Mouse (Mus musculus) limb, embryonic 13.5 days (tissue): ENCODE data around the gene Gpr142. TPM values are rescaled to one million over a fixed set of nuclear protein-coding genes. Genes with fewer than 3 reads are reported as not detected.

Experiments
- ATAC-seq: fragments of 200-750 bp; cut with Nextera tagmentation; 2 replicates; pipeline ENCODE4 v1.8.0; 2017; ENCODE audit warnings: low read depth, moderate number of reproducible peaks, moderate TSS enrichment; ENCODE audit not compliant: low FRiP score
- H3K27ac ChIP-seq: fragments of 300-500 bp; sonication (generic); 2 replicates; pipeline ENCODE4 v1.5.1; 2015; ENCODE audit warnings: inconsistent platforms, mild to moderate bottlenecking, moderate library complexity
- H3K27me3 ChIP-seq: fragments of 300-500 bp; sonication (generic); 2 replicates; pipeline ENCODE4 v1.6.1; 2015; ENCODE audit warnings: mild to moderate bottlenecking, inconsistent platforms
- H3K36me3 ChIP-seq: fragments of 300-500 bp; sonication (generic); 2 replicates; pipeline ENCODE4 v1.6.1; 2015; ENCODE audit warnings: inconsistent platforms, mild to moderate bottlenecking, moderate library complexity
- H3K4me1 ChIP-seq: fragments of 300-500 bp; sonication (generic); 2 replicates; pipeline ENCODE4 v1.6.1; 2015; ENCODE audit warnings: inconsistent platforms
- H3K4me2 ChIP-seq: fragments of 300-500 bp; sonication (generic); replicated peaks from 2 replicates; pipeline ENCODE4 v1.6.1; 2015; ENCODE audit warnings: inconsistent platforms, mild to moderate bottlenecking, moderate library complexity
- H3K4me3 ChIP-seq: fragments of 300-500 bp; sonication (generic); 2 replicates; pipeline ENCODE4 v1.5.1; 2015; ENCODE audit warnings: moderate library complexity, mild to moderate bottlenecking, inconsistent platforms
- H3K9ac ChIP-seq: fragments of 300-500 bp; sonication (generic); 2 replicates; pipeline ENCODE4 v1.6.1; 2015; ENCODE audit warnings: mild to moderate bottlenecking, inconsistent platforms
- H3K9me3 ChIP-seq: fragments of 300-500 bp; sonication (generic); 2 replicates; pipeline ENCODE4 v1.6.1; 2016; ENCODE audit warnings: inconsistent platforms
- WGBS: fragments of 180-500 bp; shearing (Covaris S2); methylation state at CpG from one replicate; pipeline ENCODE4 v1.1.7; 2015; 5-methylcytosine and 5-hydroxymethylcytosine counted together
- polyA plus RNA-seq: library from polyadenylated mRNA; unstranded; fragments of >200 nt; fragmentation: Nextera tagmentation; extraction: Ambion mirVana; gene quantifications from 2 replicates; pipeline ENCODE4 v1.2.1, GENCODE M21; 2015

The Gpr142 gene
- polyA plus RNA-seq, 1 experiment from 2014 or later = not detected

- WGBS = 10% methylated on average over 5 of the region's 5 CpGs
- H3K9ac ChIP-seq = peak overlapping the region; percentile 91
These were observed 51.3 kb downstream of the Gpr142 start for GRCm38 (mm10) chr11:114850066-114850451.

GRCm38 (mm10) chr11:114850452-114851268, 51.9 kb downstream of the Gpr142 start, which contains the start of gene Gprc5c:
Gene Gprc5c, plus strand, starts transcription at chr11:114851152.
- Histone ChIP-seq H3K27me3 (no peaks in the 10 kb centered on the region; the same call in 1 of the 2 replicates), H3K36me3 (0 out of 2 replicates have a peak, but pooled peaks cover 8% of the 10 kb centered on the region), H3K9ac (peak within 1 kb of the TSS; percentile 91), H3K9me3 (no peaks in the 10 kb centered on the region), H3K4me1 (peaks cover 48% of the 10 kb centered on the region), H3K4me3 (peak within 1 kb of the TSS; percentile 82), H3K4me2 (peak within 1 kb of the TSS; percentile 95), H3K27ac (peak within 1 kb of the TSS; percentile 97)
- ATAC-seq = no peak
- under 1% methylated on average over 34 of the region's 43 CpGs for WGBS

More at GRCm38 (mm10) chr11:114850066-114850451, 51.3 kb downstream of the Gpr142 start:
- peaks cover 48% of the 10 kb centered on the region for H3K4me1 ChIP-seq
- no peaks in the 10 kb centered on the region for H3K9me3 ChIP-seq
- H3K4me3 ChIP-seq = peak overlapping the region; percentile 82
- H3K4me2 ChIP-seq = peak overlapping the region; percentile 95
- peak overlapping the region; percentile 97; the same call in 1 of the 2 replicates for H3K27ac ChIP-seq
- no peaks in the 10 kb centered on the region; the same call in 1 of the 2 replicates for H3K27me3 ChIP-seq
- no peak for ATAC-seq
- H3K36me3 ChIP-seq = 0 out of 2 replicates have a peak, but pooled peaks cover 7% of the 10 kb centered on the region

- Histone ChIP-seq H3K27ac (peak overlapping the region; percentile 97), H3K4me1 (peaks cover 48% of the 10 kb centered on the region), H3K4me3 (peak overlapping the region; percentile 82), H3K9me3 (no peaks in the 10 kb centered on the region), H3K27me3 (no peaks in the 10 kb centered on the region; the same call in 1 of the 2 replicates), H3K36me3 (peaks cover 10% of the 10 kb centered on the region; the same call in 1 of the 2 replicates), H3K4me2 (peak overlapping the region; percentile 95), H3K9ac (peak overlapping the region; percentile 91)
- 0% methylated on average over 27 of the region's 27 CpGs for WGBS
- ATAC-seq = 0 out of 2 replicates have a peak, but pooled peaks have one; percentile 6
These were observed 52.5 kb downstream of the Gpr142 start for GRCm38 (mm10) chr11:114851269-114851607.

GRCm38 (mm10) chr11:114851608-114852310, 53.0 kb downstream of the Gpr142 start:
- Histone ChIP-seq H3K9me3 (no peaks in the 10 kb centered on the region), H3K4me1 (peaks cover 44% of the 10 kb centered on the region), H3K36me3 (peaks cover 14% of the 10 kb centered on the region; the same call in 1 of the 2 replicates), H3K4me3 (peak overlapping the region; percentile 82), H3K27me3 (no peaks in the 10 kb centered on the region; the same call in 1 of the 2 replicates), H3K9ac (peak overlapping the region; percentile 91), H3K27ac (peak overlapping the region; percentile 97), H3K4me2 (peak overlapping the region; percentile 95)
- peak; percentile 52 for ATAC-seq
- WGBS = under 1% methylated on average over 65 of the region's 65 CpGs

GRCm38 (mm10) chr11:114852311-114853173, 53.8 kb downstream of the Gpr142 start:
- ATAC-seq = 0 out of 2 replicates have a peak, but pooled peaks have one; percentile 42
- under 1% methylated on average over 40 of the region's 40 CpGs for WGBS

GRCm38 (mm10) chr11:114853174-114853838, 54.6 kb downstream of the Gpr142 start:
- H3K27me3 ChIP-seq = no peaks in the 10 kb centered on the region; the same call in 1 of the 2 replicates
- H3K9ac ChIP-seq = peak overlapping the region; percentile 91
- H3K4me2 ChIP-seq = peak overlapping the region; percentile 95
- H3K9me3 ChIP-seq = no peaks in the 10 kb centered on the region
- no peak for ATAC-seq
- H3K4me3 ChIP-seq = peak overlapping the region; percentile 82
- H3K36me3 ChIP-seq = peaks cover 14% of the 10 kb centered on the region; the same call in 1 of the 2 replicates
- peak overlapping the region; percentile 97 for H3K27ac ChIP-seq
- WGBS = 9% methylated on average over 7 of the region's 7 CpGs
- peaks cover 39% of the 10 kb centered on the region for H3K4me1 ChIP-seq

More at GRCm38 (mm10) chr11:114852311-114853173, 53.8 kb downstream of the Gpr142 start:
- H3K36me3 ChIP-seq = peaks cover 14% of the 10 kb centered on the region; the same call in 1 of the 2 replicates
- H3K27me3 ChIP-seq = no peaks in the 10 kb centered on the region; the same call in 1 of the 2 replicates
- peak overlapping the region; percentile 97 for H3K27ac ChIP-seq
- peak overlapping the region; percentile 82 for H3K4me3 ChIP-seq
- peaks cover 39% of the 10 kb centered on the region for H3K4me1 ChIP-seq
- no peaks in the 10 kb centered on the region for H3K9me3 ChIP-seq
- H3K9ac ChIP-seq = peak overlapping the region; percentile 91
- H3K4me2 ChIP-seq = peak overlapping the region; percentile 95

GRCm38 (mm10) chr11:114854581-114854980, 55.9 kb downstream of the Gpr142 start:
- H3K4me2 ChIP-seq = peak overlapping the region; percentile 16; the same call in 1 of the 2 replicates
- H3K4me3 ChIP-seq = no peak overlapping the region
- WGBS = 78% methylated on average over 6 of the region's 6 CpGs
- peaks cover 14% of the 10 kb centered on the region; the same call in 1 of the 2 replicates for H3K36me3 ChIP-seq
- H3K27me3 ChIP-seq = no peaks in the 10 kb centered on the region; the same call in 1 of the 2 replicates
- no peaks in the 10 kb centered on the region for H3K9me3 ChIP-seq
- ATAC-seq = no peak
- no peak overlapping the region for H3K9ac ChIP-seq
- H3K4me1 ChIP-seq = peaks cover 35% of the 10 kb centered on the region
- H3K27ac ChIP-seq = no peak overlapping the region

GRCm38 (mm10) chr11:114856125-114856524, 57.4 kb downstream of the Gpr142 start:
- H3K27me3 ChIP-seq = no peaks in the 10 kb centered on the region
- H3K9me3 ChIP-seq = no peaks in the 10 kb centered on the region
- H3K4me2 ChIP-seq = no peak overlapping the region
- H3K4me1 ChIP-seq = peaks cover 32% of the 10 kb centered on the region
- no peak overlapping the region for H3K4me3 ChIP-seq
- peaks cover 14% of the 10 kb centered on the region; the same call in 1 of the 2 replicates for H3K36me3 ChIP-seq
- no peak overlapping the region for H3K27ac ChIP-seq
- 93% methylated on average over 5 of the region's 5 CpGs for WGBS
- no peak overlapping the region for H3K9ac ChIP-seq
- no peak for ATAC-seq
